Mouse (Mus musculus) layer of hippocampus, adult 11-12 months (tissue): ENCODE data around the gene Commd3.

Experiments used
- DNase-seq: peaks from one replicate; pipeline ENCODE4 v3.0.0; 2022; ENCODE audit warnings: low spot score

Commd3 gene

GRCm38 (mm10) chr2:18672133-18672765 is at the start of gene Commd3:
Commd3 (plus strand) TSS chr2:18672384.
- DNase-seq, result peak; percentile 95

DNA sequence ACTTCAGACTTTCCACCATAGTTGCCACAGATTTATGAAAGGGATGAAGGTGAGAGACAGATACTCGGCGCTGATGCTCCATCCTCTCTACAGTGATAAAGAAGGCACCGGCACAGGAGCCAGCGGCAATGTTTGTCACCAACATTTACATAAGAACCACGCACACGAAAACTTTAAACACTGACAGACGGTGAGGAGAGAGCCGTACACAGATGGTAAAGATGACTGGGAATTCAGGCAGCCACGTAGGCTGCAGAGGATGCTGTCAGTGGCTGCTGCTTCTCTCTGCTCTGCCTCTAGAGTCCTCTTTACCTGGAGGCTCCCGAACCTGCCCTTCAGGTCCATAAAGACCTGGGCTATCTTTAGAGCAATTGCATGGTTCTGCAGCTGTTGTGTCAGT is 49.0 kb upstream of the Commd3 start:
- DNase-seq, result peak; percentile 11

- no peak for DNase-seq
These were observed 41.6 kb upstream of the Commd3 start for GRCm38 (mm10) chr2:18630547-18630946.

- peak; percentile 88 for DNase-seq
These were observed 37.1 kb upstream of the Commd3 start for GRCm38 (mm10) chr2:18635052-18635451.

- DNase-seq, result no peak
These were observed 23.6 kb upstream of the Commd3 start for GRCm38 (mm10) chr2:18648563-18648962.

- DNase-seq, result no peak
These were observed 17.4 kb upstream of the Commd3 start for GRCm38 (mm10) chr2:18654821-18655220.

- DNase-seq, result no peak
These were observed 8.2 kb upstream of the Commd3 start for GRCm38 (mm10) chr2:18664003-18664402.

DNA sequence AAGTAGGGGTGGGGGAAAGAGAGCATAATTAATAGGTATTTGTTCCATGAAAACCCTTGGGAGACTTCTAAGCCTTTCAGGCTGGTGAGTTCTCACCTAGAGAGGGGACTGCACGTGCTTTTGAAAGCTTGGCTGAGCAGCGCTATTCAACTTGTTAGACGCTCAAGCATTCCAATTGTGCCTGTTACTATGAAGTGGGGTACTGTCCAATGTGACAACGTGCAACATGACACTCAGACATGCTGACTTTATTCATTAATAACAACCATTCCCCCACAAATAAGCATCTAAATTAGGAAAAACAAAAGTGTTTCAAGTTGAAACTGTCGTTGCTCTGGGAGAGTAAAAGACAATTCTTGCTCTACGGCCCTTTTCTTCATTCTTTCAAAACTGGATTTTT is 1.1 kb upstream of the Commd3 start:
- no peak for DNase-seq

DNA sequence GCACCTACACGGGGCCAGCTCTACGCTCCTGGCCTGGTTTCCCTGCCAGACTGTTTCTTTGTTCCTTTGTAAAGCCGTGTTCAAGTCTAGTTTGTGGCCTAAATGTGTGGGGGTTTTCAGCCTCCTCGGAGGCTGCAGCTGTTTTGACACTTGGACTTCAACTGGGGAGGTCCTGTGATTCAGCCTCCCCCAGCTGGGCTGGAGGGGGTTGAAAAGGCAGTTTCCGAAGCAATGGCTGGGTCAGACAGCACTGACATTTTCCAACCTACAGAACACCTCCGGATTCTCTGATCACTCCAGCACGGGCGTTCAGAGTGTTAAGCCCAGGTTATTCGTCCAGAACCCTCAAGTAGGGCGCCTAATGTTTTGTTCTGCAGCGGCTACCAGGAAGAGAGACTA is 581 bp downstream of the Commd3 start:
- DNase-seq, result no peak

DNA sequence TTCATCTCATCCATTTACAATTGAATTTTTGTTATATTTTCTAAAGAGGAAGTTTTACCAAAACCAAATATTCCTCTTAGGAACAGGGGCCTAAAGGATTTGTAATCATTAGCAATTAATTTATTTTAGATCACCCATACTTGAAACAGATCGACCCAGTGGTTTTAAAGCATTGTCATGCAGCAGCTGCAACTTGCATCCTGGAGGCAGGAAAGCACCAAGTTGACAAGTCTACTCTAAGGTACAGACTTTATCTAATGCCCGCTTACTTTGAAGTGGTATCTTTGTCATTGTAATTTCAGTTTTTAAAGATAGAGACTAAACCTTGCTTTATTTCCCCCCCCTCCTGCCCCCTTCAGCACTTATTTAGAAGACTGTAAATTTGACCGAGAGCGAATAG is 1.6 kb downstream of the Commd3 start:
- no peak for DNase-seq

DNA sequence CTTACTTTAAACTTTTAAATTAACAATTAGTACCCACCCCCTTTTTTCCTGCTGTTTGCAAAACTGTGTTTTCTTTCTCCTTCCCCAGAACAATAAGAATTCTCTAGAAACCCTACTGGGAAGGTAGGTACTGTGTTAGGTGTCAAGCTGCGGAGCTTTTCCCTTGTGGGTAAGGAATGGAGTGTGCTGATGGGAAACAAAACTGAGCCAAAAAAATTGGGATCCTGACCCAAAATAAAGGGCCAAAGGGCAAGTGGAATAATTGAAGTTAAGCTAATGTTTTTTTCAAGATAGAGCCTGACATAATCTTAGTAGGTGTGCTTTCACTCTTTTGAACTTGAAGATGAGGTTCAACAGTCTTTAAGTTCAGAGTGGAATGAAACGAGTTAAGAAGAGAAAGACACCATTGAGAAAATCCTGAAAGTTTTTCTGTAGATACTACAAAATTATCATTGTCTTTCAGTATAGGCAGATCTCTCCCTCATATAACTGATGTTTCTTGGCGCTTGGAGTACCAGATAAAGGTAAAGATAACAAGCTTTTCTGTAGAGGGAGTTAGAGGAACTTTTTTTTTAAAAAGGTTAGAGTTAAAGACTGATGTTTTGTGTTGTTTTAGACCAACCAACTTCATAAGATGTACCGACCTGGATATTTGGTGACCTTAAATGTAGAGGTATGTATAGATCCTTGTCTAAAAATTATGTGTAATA is 2.2 kb downstream of the Commd3 start:
- DNase-seq, result no peak

DNA sequence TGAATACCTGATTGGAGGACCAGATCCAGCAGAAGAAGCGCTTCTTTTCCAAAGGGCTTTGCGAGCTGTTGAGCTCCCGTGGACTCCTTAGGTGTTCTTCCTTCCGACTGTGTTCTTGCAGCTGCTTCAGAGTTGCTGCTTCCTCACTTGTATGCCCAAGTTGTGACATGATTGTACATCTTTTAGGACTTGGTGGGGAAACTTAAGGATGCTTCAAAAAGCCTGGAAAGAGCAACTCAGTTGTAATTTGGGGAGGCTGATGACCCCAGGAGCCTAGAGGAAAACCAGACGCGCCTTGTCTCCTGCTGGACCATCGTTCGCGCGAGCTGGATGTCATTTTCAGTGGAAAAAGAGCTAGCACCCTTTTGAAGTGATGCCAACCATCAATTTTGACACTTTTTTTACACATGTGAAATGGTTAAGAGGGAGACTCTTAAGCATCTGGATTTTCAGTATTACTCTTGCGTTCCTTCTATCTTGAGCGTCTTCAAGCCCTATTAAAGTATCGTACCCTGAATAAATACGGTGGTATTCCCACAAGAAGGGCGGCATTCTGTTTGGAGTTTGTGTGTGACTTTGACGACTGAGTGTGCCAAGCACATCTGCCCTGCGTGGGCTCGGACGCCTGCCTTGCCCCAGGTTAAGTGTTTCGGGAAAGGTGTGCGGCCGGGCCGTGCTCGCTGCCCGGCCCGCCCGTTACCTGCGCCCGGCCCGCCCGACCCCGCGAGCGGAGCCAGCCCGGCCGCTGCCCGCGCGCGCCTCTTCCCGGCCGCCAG is 3.7 kb downstream of the Commd3 start:
- no peak for DNase-seq

GRCm38 (mm10) chr2:18676457-18676935 is 4.3 kb downstream of the Commd3 start:
- peak; percentile 77 for DNase-seq

- peak; percentile 68 for DNase-seq
These were observed 4.8 kb downstream of the Commd3 start, which contains the start of gene Bmi1 for GRCm38 (mm10) chr2:18676936-18677491. Bmi1 (plus strand) TSS chr2:18677018.

DNA sequence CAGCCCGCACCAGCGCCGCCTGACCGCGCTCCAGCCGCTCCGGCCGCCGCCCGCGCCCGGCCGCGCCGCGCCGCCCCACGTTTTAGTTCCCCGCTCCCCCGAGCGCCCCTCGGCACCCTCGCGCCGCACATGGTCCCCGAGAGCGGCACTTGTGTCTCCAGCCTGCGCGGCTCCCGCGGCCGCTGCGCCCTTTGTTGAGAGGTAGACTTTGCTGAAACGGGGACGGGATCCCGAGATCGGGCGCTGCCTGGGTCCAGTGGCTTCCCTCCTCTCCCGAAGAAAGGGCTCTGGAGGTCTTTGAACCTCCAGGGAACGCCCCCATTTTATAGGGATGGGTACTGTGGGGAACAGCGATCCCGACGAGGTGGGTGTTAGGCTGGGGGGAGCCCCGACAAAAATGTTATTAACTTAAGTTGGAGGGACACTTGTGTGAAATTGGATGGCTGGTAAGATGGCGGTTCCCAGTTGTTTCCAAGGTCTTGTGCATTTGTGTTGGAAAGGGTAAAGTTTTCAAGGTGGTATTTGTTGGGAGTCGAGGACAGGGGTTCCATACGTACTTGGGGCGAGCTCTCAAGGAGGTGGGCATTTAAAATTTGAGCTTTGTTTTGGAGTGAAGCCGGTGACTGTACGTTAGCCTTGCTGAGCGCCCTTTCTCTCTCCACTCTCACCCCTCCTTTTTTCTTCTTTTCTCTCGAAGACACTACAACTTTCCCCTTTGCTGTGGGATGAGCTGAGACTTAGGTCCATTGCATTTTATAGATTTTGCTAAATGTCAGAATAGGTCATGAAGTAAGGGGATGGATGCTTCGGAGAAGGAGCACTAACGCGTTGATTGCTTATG is 5.7 kb downstream of the Commd3 start:
- peak; percentile 57 for DNase-seq

DNA sequence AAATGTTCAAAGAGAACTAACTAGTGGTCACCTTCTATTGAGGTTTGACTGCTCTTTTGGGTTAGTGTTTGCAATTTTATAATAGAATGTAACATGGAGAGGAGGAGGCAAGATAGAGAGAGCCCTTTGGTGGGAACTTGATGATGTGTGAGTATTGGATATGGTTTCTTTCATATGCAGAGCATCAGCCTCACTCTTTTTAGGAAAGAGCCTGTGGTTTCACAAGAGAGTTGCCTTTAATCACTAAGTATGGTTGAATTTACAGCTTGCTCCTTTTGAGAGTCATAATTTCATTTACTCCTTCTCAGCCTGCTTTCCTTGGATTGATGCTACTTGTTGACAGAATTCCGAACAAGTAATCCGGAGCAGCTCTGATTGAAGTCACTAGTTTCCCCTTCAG is 7.5 kb downstream of the Commd3 start:
- no peak for DNase-seq

DNA sequence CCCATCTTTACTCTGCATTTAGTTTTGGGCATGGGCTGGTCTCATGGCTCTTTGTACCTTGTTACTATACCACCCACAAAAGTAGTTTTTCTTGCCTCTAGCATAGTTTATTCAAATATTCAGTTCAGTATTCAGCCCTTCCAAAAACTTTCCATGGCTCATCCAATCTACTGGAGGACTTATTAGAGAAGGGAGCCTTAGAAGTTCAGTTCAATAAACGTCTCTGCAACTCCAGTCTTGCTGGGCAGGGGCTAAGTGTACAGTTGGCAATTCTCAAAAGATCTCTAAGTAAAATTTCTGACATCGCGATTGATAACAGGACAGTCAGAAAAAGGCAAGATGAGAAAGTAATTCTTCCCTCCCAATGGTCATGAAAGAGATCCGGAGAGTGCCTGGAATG is 8.3 kb downstream of the Commd3 start:
- DNase-seq, result no peak

- peak; percentile 41 for DNase-seq
These were observed 8.8 kb downstream of the Commd3 start for GRCm38 (mm10) chr2:18680961-18681360.

DNA sequence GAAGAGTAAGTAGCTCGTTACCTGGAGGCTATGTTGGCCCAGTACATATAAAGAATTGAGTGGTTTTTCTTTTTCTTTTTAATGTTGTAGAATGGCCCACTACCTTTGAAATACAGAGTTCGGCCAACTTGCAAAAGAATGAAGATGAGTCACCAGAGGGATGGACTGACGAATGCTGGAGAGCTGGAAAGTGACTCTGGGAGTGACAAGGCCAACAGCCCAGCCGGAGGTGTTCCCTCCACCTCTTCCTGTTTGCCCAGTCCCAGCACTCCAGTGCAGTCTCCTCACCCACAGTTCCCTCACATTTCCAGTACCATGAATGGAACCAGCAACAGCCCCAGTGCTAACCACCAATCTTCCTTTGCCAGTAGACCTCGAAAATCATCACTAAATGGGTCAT is 11.9 kb downstream of the Commd3 start:
- DNase-seq, result no peak

GRCm38 (mm10) chr2:18686386-18686785 is 14.2 kb downstream of the Commd3 start:
- DNase-seq, result no peak

DNA sequence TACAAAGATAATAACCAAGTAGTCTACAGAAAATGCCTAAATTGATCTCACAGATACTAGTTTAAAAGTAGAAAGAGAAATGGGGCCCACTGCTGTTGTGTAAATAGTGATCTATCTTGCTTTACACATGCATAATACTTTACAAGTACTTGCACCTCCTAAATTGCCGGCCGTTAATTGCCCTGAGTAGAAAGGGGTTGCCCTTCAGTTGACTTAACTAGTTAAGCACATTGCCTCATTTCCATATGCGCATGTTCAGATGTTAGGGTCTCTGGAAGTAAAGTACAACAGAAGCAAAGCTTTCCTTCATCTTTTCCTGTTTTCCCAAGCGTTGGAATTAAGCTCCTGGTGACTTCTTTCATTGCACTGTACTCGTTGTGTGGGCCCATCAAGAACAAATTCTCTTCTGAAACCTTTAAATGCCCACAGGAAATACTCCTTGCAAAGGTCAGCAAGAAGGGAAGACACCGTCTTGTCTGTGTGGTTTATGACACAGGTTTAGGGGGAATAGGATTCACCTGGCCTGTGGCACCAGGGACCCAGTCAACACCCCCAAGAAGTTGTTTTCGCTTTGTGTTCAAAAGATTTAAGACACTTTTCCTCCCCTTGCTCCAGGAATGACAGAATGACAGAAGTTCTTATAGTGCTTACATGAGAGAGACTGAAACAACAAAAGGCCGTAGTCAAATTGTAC is 14.8 kb downstream of the Commd3 start:
- DNase-seq, result no peak
